Mouse (Mus musculus) liver, postnatal 0 days (tissue): ENCODE data around the gene Tspan11.

Experiments
- CTCF ChIP-seq: sonication (generic); IDR thresholded peaks from 2 replicates; pipeline ENCODE4 v1.5.1; 2016; ENCODE audit warnings: antibody characterized with exemption, low read depth
- EP300 ChIP-seq: IDR thresholded peaks from 2 replicates; pipeline ENCODE4 v1.6.1; 2016; ENCODE audit warnings: antibody characterized with exemption, low read depth, mild to moderate bottlenecking

GRCm38 (mm10) chr6:127981176-127981575 is 93.8 kb downstream of the Tspan11 start:
- TF ChIP-seq CTCF = no peak
- TF ChIP-seq EP300 = no peak
